Mouse (Mus musculus) small intestine, adult 2 months (tissue): ENCODE measurements around the gene Timm17a. TPM values are rescaled to one million over a fixed set of nuclear protein-coding genes. Genes with fewer than 3 reads are reported as not detected.

Experiments
- H3K27ac ChIP-seq: fragments of 200-500 bp; 2 replicates; pipeline ENCODE4 v1.5.1; 2012; ENCODE audit warnings: low read depth, low read length, control low read depth, inconsistent platforms; ENCODE audit not compliant: insufficient read depth
- H3K27me3 ChIP-seq: fragments of 200-500 bp; 2 replicates; pipeline ENCODE4 v1.6.1; 2012; ENCODE audit warnings: mild to moderate bottlenecking, moderate library complexity, low read length, inconsistent platforms; ENCODE audit not compliant: control insufficient read depth, insufficient read depth
- H3K36me3 ChIP-seq: fragments of 200-500 bp; 2 replicates; pipeline ENCODE4 v1.6.1; 2012; ENCODE audit warnings: mild to moderate bottlenecking, low read length, control low read depth, inconsistent platforms; ENCODE audit not compliant: control insufficient read depth, insufficient read depth
- H3K4me1 ChIP-seq: fragments of 200-500 bp; 2 replicates; pipeline ENCODE4 v1.6.1; 2012; ENCODE audit warnings: low read length, inconsistent platforms, mixed read lengths; ENCODE audit not compliant: control insufficient read depth, insufficient read depth, insufficient read length
- H3K4me3 ChIP-seq: fragments of 200-500 bp; 2 replicates; pipeline ENCODE4 v1.5.1; 2012; ENCODE audit warnings: low read depth, mild to moderate bottlenecking, control low read depth, inconsistent platforms, low read length, moderate library complexity
- CTCF ChIP-seq: fragments of 200-500 bp; IDR thresholded peaks from 2 replicates; pipeline ENCODE4 v1.5.1; 2012; ENCODE audit warnings: low read depth, mild to moderate bottlenecking, control low read depth, inconsistent platforms, low read length, moderate library complexity, mixed read lengths; ENCODE audit not compliant: insufficient replicate concordance, insufficient read length; ENCODE audit errors: extremely low read depth
- POLR2A ChIP-seq: fragments of 200-500 bp; IDR thresholded peaks from 2 replicates; pipeline ENCODE4 v1.6.1; 2012; ENCODE audit warnings: low read depth, mild to moderate bottlenecking, control low read depth, inconsistent platforms, low read length, moderate library complexity
- WGBS: fragments of 180-500 bp; shearing (Covaris S2); methylation state at CpG from one replicate; pipeline ENCODE4 v1.1.7; 2018; 5-methylcytosine and 5-hydroxymethylcytosine counted together
- polyA plus RNA-seq: library from polyadenylated mRNA; depleted of rRNA; stranded (reverse); fragments of >200 nt; gene quantifications from 2 replicates; pipeline ENCODE4 v1.2.3, GENCODE M21; 2012

Gene Timm17a
- polyA plus RNA-seq, 1 experiment = 24.1 TPM

DNA sequence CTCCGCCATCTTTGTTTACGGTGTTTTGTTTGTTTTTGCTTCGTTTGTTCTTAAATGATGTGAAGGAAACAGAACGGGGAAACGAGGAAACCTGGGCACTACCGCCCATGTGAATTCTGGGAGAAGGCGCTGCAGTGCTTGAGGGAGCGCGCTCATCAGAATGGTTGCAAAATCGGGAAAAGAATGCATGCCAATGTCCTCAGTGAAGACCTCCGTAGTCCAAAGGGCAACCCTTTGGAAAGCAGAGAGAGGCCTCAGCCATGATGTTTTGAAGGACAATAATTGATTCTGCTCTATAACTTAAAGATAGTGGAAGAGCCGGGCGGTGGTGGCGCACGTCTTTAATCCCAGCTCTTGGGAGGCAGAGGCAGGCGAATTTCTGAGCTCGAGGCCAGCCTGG lies 31.7 kb downstream of the Timm17a start:
- TF ChIP-seq CTCF (no peak), POLR2A (no peak)
- Histone ChIP-seq H3K4me3 (peak overlapping the region; percentile 53), H3K27me3 (no peaks in the 10 kb centered on the region), H3K4me1 (peaks cover 9% of the 10 kb centered on the region; the same call in 1 of the 2 replicates), H3K27ac (peak overlapping the region; percentile 95), H3K36me3 (peaks cover 23% of the 10 kb centered on the region)
- 58% methylated on average over 17 of the region's 17 CpGs for WGBS

DNA sequence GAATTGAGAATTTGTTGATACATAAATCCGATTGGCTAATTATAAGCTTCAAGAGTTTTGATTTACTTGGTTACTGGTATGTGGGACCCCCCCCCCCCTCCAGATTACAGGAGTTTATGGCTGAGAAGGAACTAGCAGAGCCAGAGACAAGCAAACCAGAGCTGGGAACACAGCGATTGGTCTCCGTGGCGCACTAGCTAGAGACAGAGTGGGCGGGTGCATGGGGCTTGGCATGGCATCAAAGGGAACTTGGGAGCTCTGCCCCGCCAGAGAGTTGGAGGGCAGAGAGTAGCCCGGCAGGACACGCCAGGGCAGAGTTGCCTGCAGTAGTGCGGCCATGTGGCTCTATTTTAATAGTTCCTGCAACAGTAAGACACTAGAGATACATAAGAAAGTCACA lies 32.9 kb downstream of the Timm17a start:
- WGBS = 21% methylated on average over 9 of the region's 9 CpGs
- TF ChIP-seq CTCF (no peak), POLR2A (peak; percentile 18; the same call in 1 of the 2 replicates)

DNA sequence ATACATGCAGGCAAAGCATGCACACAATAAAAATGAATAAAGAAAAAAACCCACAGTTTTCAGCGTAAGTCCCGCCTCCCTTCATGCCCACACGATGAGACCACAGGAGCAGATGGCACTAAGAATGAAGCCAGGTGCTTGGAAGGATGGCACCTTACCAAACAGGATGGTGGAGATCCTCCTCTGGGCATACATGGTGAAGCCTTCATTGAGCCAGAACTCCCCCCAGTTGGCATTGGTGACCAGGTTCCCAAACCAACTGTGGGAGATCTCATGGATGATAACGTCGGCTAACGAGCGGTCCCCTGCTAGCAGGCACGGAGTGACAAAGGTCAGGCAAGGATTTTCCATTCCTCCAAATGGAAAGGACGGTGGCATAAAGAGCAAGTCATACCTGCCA lies 42.2 kb downstream of the Timm17a start:
- Histone ChIP-seq H3K27ac (no peak overlapping the region), H3K36me3 (peaks cover 74% of the 10 kb centered on the region), H3K4me3 (no peak overlapping the region), H3K4me1 (no peaks in the 10 kb centered on the region; the same call in 1 of the 2 replicates), H3K27me3 (no peaks in the 10 kb centered on the region)
- TF ChIP-seq POLR2A = no peak
- TF ChIP-seq CTCF = no peak
- WGBS = 79% methylated on average over 9 of the region's 9 CpGs

More for the DNA sequence above, 32.9 kb downstream of the Timm17a start:
- no peaks in the 10 kb centered on the region for H3K27me3 ChIP-seq
- peaks cover 34% of the 10 kb centered on the region for H3K36me3 ChIP-seq
- H3K4me1 ChIP-seq = peaks cover 5% of the 10 kb centered on the region; the same call in 1 of the 2 replicates
- H3K27ac ChIP-seq = no peak overlapping the region
- 0 out of 2 replicates have a peak overlapping the region, but pooled peaks have one; percentile 14 for H3K4me3 ChIP-seq

DNA sequence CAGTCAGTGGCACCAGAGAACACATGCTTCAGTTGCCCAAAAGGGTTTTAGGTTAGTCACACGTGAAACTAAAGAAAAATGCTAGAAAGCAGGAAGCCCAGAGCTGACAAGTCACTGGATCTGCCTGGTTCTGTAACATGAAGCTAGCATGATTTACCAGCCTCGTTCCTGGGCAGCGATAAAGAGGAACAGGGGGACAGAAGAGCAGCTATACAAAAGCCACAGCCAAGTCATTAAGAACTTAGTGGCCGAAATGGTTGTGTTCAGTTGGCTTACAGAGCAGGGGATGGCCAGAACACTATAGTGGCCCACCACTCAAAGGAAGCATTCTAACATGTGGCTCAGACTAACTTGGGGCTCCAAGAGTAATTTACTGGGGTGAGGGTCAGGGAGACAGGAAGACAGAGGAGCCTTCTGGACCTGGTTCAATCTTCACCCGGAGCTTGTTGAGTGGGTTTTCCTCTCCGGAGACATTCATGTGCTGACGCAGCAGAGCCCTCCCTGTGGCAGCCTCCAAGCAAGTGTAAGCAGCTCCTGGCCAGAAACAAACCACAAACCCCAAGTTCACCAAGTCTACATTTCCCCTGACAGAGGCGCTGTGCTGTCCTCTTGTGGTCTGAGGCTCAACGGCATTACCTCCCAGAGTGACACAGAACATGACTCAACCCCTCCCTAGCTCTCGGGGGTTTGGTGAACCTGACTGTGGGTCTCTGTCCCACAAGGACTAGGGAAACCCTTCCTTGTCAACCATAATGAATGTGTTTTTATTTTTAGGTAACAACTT lies 45.7 kb downstream of the Timm17a start:
- H3K36me3 ChIP-seq = peaks cover 81% of the 10 kb centered on the region

DNA sequence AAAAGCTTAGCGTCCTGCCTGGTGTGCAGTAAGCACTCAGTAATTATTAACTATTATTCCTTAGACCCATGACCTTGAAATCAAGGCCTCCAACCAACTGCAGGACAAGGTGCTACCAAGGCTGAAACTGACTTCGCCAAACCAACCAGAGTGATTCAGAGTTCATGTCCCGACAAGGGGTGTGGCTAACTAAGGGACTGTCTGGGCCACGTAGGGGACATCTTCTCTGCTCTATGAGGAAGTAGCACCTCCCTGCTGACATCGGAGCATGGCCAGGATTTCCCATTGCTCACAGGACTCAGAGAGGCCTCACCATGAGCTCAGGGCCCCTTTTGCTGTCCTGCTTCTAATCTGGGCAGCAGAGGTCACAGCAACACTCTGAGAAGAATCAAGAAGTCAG lies 47.7 kb downstream of the Timm17a start:
- TF ChIP-seq CTCF = no peak
- 0 out of 2 replicates have a peak, but pooled peaks have one; percentile 22 for TF ChIP-seq POLR2A
- 15% methylated on average over 5 of the region's 5 CpGs for WGBS
- peak overlapping the region; percentile 95 for H3K27ac ChIP-seq
- H3K36me3 ChIP-seq = peaks cover 76% of the 10 kb centered on the region
- peaks cover 9% of the 10 kb centered on the region; the same call in 1 of the 2 replicates for H3K4me1 ChIP-seq
- no peaks in the 10 kb centered on the region for H3K27me3 ChIP-seq
- no peak overlapping the region for H3K4me3 ChIP-seq

More for the DNA sequence above, 45.7 kb downstream of the Timm17a start:
- no peak overlapping the region for H3K4me3 ChIP-seq
- TF ChIP-seq CTCF (peak; percentile 10; the same call in 1 of the 2 replicates), POLR2A (no peak)
- whole genome bisulfite sequencing = 71% methylated on average over 10 of the region's 10 CpGs
- peaks cover 9% of the 10 kb centered on the region; the same call in 1 of the 2 replicates for H3K4me1 ChIP-seq
- H3K27me3 ChIP-seq = no peaks in the 10 kb centered on the region
- no peak overlapping the region for H3K27ac ChIP-seq

DNA sequence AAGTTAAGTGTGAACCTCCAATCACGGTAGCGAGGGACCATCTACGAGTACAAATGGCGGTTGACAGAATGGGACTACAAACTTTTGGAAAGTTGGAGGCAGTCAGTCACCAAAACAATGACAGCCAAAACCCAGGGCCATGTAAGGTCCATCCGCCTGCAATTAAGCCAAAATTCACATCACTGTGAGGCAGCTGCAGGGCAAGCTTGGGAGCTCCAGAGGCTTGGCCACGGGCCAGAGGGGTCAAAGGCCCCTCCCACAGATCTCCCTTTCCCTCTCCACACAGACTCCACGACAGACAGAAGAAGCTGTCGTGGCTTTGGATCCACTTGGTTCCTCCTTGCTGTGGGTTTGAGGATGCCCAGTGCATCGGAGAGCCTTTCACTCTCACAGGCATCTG lies 50.3 kb downstream of the Timm17a start:
- Histone ChIP-seq H3K4me3 (no peak overlapping the region), H3K4me1 (peaks cover 9% of the 10 kb centered on the region; the same call in 1 of the 2 replicates), H3K27me3 (no peaks in the 10 kb centered on the region), H3K36me3 (peaks cover 58% of the 10 kb centered on the region), H3K27ac (no peak overlapping the region)
- WGBS = 61% methylated on average over 9 of the region's 9 CpGs
- TF ChIP-seq POLR2A (no peak), CTCF (no peak)

DNA sequence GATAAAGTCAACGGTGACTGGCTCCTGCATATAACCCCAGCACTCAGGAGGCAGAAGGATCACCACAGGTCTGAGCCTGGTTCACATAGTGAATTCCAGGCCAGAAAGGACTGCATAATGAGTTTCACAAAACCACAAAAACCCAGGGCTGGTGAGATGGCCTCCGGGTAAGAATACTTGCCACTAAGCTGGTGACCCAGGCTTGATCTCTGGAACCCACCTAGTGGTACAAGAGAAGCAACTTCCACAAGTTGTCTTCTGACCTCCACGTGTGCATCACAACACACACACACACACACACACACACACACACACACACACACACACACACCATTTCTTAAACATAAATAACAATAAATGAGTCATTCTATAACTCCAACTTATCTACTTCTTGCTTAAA lies 51.2 kb downstream of the Timm17a start:
- H3K27me3 ChIP-seq = no peaks in the 10 kb centered on the region
- H3K4me1 ChIP-seq = peaks cover 9% of the 10 kb centered on the region; the same call in 1 of the 2 replicates
- H3K36me3 ChIP-seq = peaks cover 53% of the 10 kb centered on the region
- H3K4me3 ChIP-seq = no peak overlapping the region
- 80% methylated on average over 3 of the region's 3 CpGs for WGBS
- H3K27ac ChIP-seq = no peak overlapping the region
- TF ChIP-seq POLR2A = no peak
- no peak for TF ChIP-seq CTCF
